Mouse (Mus musculus) heart, postnatal 0 days (tissue): ENCODE measurements around the gene Itpr1.

Experiments
- CTCF ChIP-seq: IDR thresholded peaks from 2 replicates; pipeline ENCODE4 v1.5.1; 2016; ENCODE audit warnings: antibody characterized with exemption, control low read depth, low read depth
- EP300 ChIP-seq: IDR thresholded peaks from 2 replicates; pipeline ENCODE4 v1.6.1; 2016; ENCODE audit warnings: antibody characterized with exemption, low read depth

DNA sequence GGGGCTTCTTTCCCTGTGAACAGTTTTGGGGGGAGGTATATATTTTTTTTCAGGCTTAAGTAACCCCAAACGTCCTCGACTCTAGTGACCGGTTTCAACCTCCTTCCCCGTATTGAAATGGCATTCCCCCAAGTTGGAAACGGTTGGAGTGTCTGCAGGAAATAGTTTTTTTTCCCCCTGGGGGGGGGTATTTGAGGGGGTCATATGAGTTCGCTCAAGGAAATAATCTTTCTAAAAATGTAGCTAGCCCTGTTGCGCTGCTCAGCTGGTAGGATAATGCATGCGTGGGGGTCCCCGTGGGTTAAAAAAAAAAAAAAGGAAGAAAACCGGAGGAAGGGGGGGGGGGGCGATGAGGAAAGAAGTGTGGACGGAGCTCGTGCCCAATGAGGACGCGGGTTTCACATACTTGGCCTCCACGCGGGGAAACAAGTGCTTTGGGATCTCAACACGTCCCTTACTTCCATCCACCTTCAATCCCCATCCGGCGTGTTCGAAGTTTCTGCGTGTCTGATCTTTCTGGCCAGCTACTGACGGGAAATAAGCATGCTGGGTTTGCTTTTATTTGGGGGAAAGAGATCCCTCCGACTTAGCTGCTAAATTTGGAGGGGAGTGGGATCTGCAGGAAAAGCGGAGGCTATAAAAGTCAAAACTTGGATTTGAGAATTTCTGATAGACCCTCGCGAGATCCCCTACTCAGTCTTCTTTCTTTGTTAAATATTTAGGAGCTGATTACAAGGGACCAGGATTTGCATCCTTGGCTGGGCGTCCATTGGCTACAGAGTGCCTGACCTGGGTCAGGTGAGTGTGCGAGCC lies 791 bp downstream of the Itpr1 start:
- TF ChIP-seq CTCF (no peak), EP300 (no peak)
